Mouse (Mus musculus) layer of hippocampus, adult 11-12 months (tissue): ENCODE data around the gene Xpnpep1.

ENCODE experiments used
- DNase-seq: peaks from one replicate; pipeline ENCODE4 v3.0.0; 2022; ENCODE audit warnings: low spot score

Xpnpep1 gene

GRCm38 (mm10) chr19:53031957-53032371 lies 8.1 kb downstream of the Xpnpep1 start:
- no peak for DNase-seq

- no peak for DNase-seq
Measured at GRCm38 (mm10) chr19:53030279-53030678, 9.7 kb downstream of the Xpnpep1 start.

- DNase-seq = no peak
Measured at GRCm38 (mm10) chr19:53029686-53030085, 10.3 kb downstream of the Xpnpep1 start.

- no peak for DNase-seq
Measured at GRCm38 (mm10) chr19:53029045-53029444, 11.0 kb downstream of the Xpnpep1 start.

GRCm38 (mm10) chr19:53028216-53028615 lies 11.8 kb downstream of the Xpnpep1 start:
- no peak for DNase-seq

- DNase-seq = no peak
Measured at GRCm38 (mm10) chr19:53023189-53023588, 16.8 kb downstream of the Xpnpep1 start.

- no peak for DNase-seq
Measured at GRCm38 (mm10) chr19:53022037-53022614, 17.9 kb downstream of the Xpnpep1 start.

- no peak for DNase-seq
Measured at GRCm38 (mm10) chr19:53021537-53021936, 18.5 kb downstream of the Xpnpep1 start.

GRCm38 (mm10) chr19:53019716-53020463 lies 20.1 kb downstream of the Xpnpep1 start:
- peak; percentile 67 for DNase-seq

- DNase-seq = no peak
Measured at GRCm38 (mm10) chr19:53017954-53018353, 22.1 kb downstream of the Xpnpep1 start.

- no peak for DNase-seq
Measured at GRCm38 (mm10) chr19:53017248-53017647, 22.8 kb downstream of the Xpnpep1 start.

- DNase-seq = no peak
Measured at GRCm38 (mm10) chr19:53014910-53015710, 24.9 kb downstream of the Xpnpep1 start.

- DNase-seq = no peak
Measured at GRCm38 (mm10) chr19:53013744-53014143, 26.3 kb downstream of the Xpnpep1 start.

- no peak for DNase-seq
Measured at GRCm38 (mm10) chr19:53013341-53013740, 26.7 kb downstream of the Xpnpep1 start.

- DNase-seq = no peak
Measured at GRCm38 (mm10) chr19:53010941-53011340, 29.1 kb downstream of the Xpnpep1 start.

GRCm38 (mm10) chr19:53008921-53009320 lies 31.1 kb downstream of the Xpnpep1 start:
- no peak for DNase-seq

GRCm38 (mm10) chr19:53008020-53008705 lies 31.9 kb downstream of the Xpnpep1 start:
- peak; percentile 73 for DNase-seq

- no peak for DNase-seq
Measured at GRCm38 (mm10) chr19:53005978-53006377, 34.0 kb downstream of the Xpnpep1 start.

- no peak for DNase-seq
Measured at GRCm38 (mm10) chr19:53003554-53004365, 36.3 kb downstream of the Xpnpep1 start.

- DNase-seq = no peak
Measured at GRCm38 (mm10) chr19:53002166-53003095, 37.6 kb downstream of the Xpnpep1 start.
